In the genomic region with DNA sequence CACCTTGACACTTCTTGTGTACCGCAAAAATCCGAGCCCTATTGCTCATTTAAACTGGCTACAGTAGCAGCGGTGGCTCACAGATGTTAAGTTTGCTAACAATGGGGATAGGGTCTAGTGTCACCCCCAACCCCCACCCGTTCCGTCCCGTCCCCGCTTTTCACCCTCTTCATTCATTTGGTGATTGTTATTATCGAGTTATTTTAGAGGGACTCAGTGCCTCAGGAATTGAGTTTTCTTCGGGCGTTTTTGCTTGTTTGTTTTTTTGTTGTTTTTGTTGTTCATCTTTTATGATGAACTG, we compare ENCODE assay signal across 8 mouse cellular contexts. TPM values are rescaled to one million over a fixed set of nuclear protein-coding genes. Genes with fewer than 3 reads are reported as not detected.
DNase-seq lines count a peak whose midpoint lies in the region; ATAC-seq and TF ChIP-seq lines count a peak whose summit lies in the region.

No protein-coding gene starts in this region.

- H3K27me3 ChIP-seq in heart, embryonic 13.5 days (replicated peaks), result no peaks in the 10 kb centered on the region
- H3K27me3 ChIP-seq in E14TG2a.4 (ENCODE audit: insufficient read depth, low read length), result no peaks in the 10 kb centered on the region
- no peaks in the 10 kb centered on the region for H3K27me3 ChIP-seq in forebrain, embryonic 14.5 days (replicated peaks; ENCODE audit: control insufficient read depth, insufficient read depth, low read length)
- no peaks in the 10 kb centered on the region for H3K27me3 ChIP-seq in liver, embryonic 16.5 days (ENCODE audit: control insufficient read depth, insufficient read depth, low read depth, low read length)

- peaks cover 24% of the 10 kb centered on the region for H3K4me1 ChIP-seq in heart, embryonic 13.5 days
- peaks cover 44% of the 10 kb centered on the region for H3K4me1 ChIP-seq in E14TG2a.4 (replicated peaks; ENCODE audit: low read depth, low read length)
- peaks cover 9% of the 10 kb centered on the region; the same call in 1 of the 2 replicates for H3K4me1 ChIP-seq in forebrain, embryonic 14.5 days (ENCODE audit: control insufficient read depth, insufficient read depth, low read length)
- peaks cover 3% of the 10 kb centered on the region; the same call in 1 of the 2 replicates for H3K4me1 ChIP-seq in liver, embryonic 16.5 days (ENCODE audit: control insufficient read depth, low read depth, low read length)

- intact Hi-C loops in heart, postnatal 10 days (cut with DNase I), result no loop called here

- under 1% methylated on average over 10 of the region's 10 CpGs for WGBS in heart, embryonic 13.5 days
- WGBS in forebrain, embryonic 14.5 days, result under 1% methylated on average over 10 of the region's 10 CpGs
- under 1% methylated on average over 10 of the region's 10 CpGs for WGBS in liver, embryonic 16.5 days (ENCODE audit: insufficient replicate concordance)

- peak overlapping the region; percentile 96 for H3K9ac ChIP-seq in heart, embryonic 13.5 days
- H3K9ac ChIP-seq in forebrain, embryonic 14.5 days (ENCODE audit: low read length), result peak overlapping the region; percentile 96
- peak overlapping the region; percentile 98 for H3K9ac ChIP-seq in liver, embryonic 16.5 days (ENCODE audit: low read depth, low read length)

- DNase-seq in heart, postnatal 10 days, result no peak
- no peak for DNase-seq in forebrain, embryonic 14.5 days (ENCODE audit: low spot score)
- no peak for DNase-seq in cerebellum, postnatal 4 days (ENCODE audit: low spot score in 2 of 2)
- no peak for DNase-seq in layer of hippocampus, adult 18-20 months (ENCODE audit: low spot score in 2 of 2)
- DNase-seq in urinary bladder, adult 2 months (ENCODE audit: low spot score), result no peak

- peaks cover 20% of the 10 kb centered on the region for H3K36me3 ChIP-seq in heart, embryonic 13.5 days
- peaks cover 35% of the 10 kb centered on the region for H3K36me3 ChIP-seq in E14TG2a.4 (ENCODE audit: insufficient read depth, low read length)
- H3K36me3 ChIP-seq in forebrain, embryonic 14.5 days (ENCODE audit: control insufficient read depth, insufficient read depth, low read length), result peaks cover 20% of the 10 kb centered on the region
- H3K36me3 ChIP-seq in liver, embryonic 16.5 days (ENCODE audit: control insufficient read depth, insufficient read depth), result peaks cover 14% of the 10 kb centered on the region

- no peak for ATAC-seq in heart, embryonic 13.5 days (ENCODE audit: extremely low read depth, insufficient number of reproducible peaks, low FRiP score, low TSS enrichment)
- ATAC-seq in forebrain, embryonic 14.5 days, result peak; percentile 49
- ATAC-seq in liver, embryonic 16.5 days (ENCODE audit: low read depth), result no peak

- H3K9me3 ChIP-seq in heart, embryonic 13.5 days, result no peaks in the 10 kb centered on the region
- no peaks in the 10 kb centered on the region for H3K9me3 ChIP-seq in E14TG2a.4 (ENCODE audit: low read length)
- H3K9me3 ChIP-seq in forebrain, embryonic 14.5 days (replicated peaks; ENCODE audit: control insufficient read depth, low read length), result no peaks in the 10 kb centered on the region
- H3K9me3 ChIP-seq in liver, embryonic 16.5 days (replicated peaks; ENCODE audit: control insufficient read depth, low read length), result no peaks in the 10 kb centered on the region

- peak overlapping the region; percentile 72 for H3K4me2 ChIP-seq in heart, embryonic 13.5 days
- peak overlapping the region; percentile 65 for H3K4me2 ChIP-seq in forebrain, embryonic 14.5 days (ENCODE audit: low read length)
- H3K4me2 ChIP-seq in liver, embryonic 16.5 days (ENCODE audit: low read depth, low read length), result peak overlapping the region; percentile 74

- TF ChIP-seq CTCF in E14TG2a.4 (conservative IDR thresholded peaks at IDR 0.05; ENCODE audit: low read length), result no peak

- H3K27ac ChIP-seq in heart, embryonic 13.5 days (replicated peaks), result peak overlapping the region; percentile 90
- H3K27ac ChIP-seq in forebrain, embryonic 14.5 days (ENCODE audit: low read depth, low read length), result peak overlapping the region; percentile 95
- H3K27ac ChIP-seq in liver, embryonic 16.5 days (ENCODE audit: low read length), result peak overlapping the region; percentile 93

- peak overlapping the region; percentile 92 for H3K4me3 ChIP-seq in heart, embryonic 13.5 days
- peak overlapping the region; percentile 92 for H3K4me3 ChIP-seq in E14TG2a.4 (replicated peaks; ENCODE audit: low read length)
- peak overlapping the region; percentile 86 for H3K4me3 ChIP-seq in forebrain, embryonic 14.5 days (ENCODE audit: low read depth, low read length)
- H3K4me3 ChIP-seq in liver, embryonic 16.5 days (ENCODE audit: low read depth, low read length), result peak overlapping the region; percentile 95

RNA-seq across cellular contexts. Expression of gene G2e3, which starts 0.8 kb away (rescaled TPM):
- polyA plus RNA-seq in heart, embryonic 13.5 days (2015; fragmentation: Nextera tagmentation; extraction: Ambion mirVana), result 16.9 TPM in 2 replicates
- total RNA-seq in heart, postnatal 10 days (2021), result 1 to 10 TPM; 7.9 to 9.5 TPM
- 28.8 and 33.3 TPM in 2 replicates for polyA plus RNA-seq in forebrain, embryonic 14.5 days (2014; fragmentation: Nextera tagmentation; extraction: Ambion mirVana)
- polyA plus RNA-seq in liver, embryonic 16.5 days (2015; fragmentation: Nextera tagmentation; extraction: Ambion mirVana), result 14.2 and 15.4 TPM in 2 replicates
- 1 to 10 TPM; 8.2 to 9.3 TPM for total RNA-seq in layer of hippocampus, adult 18-20 months (2021)
- 5.7 and 7.3 TPM in 2 replicates for polyA plus RNA-seq in urinary bladder, adult 2 months (2012; rRNA removed)

RNA-seq across cellular contexts. Expression of gene Scfd1, which starts 28.7 kb away (rescaled TPM):
- polyA plus RNA-seq in heart, embryonic 13.5 days (2015; fragmentation: Nextera tagmentation; extraction: Ambion mirVana), result 59.8 and 62.3 TPM in 2 replicates
- total RNA-seq in heart, postnatal 10 days (2021), result 10 to 100 TPM; 34.3 to 35.8 TPM
- 66.0 and 68.3 TPM in 2 replicates for polyA plus RNA-seq in forebrain, embryonic 14.5 days (2014; fragmentation: Nextera tagmentation; extraction: Ambion mirVana)
- 37.6 and 38.0 TPM in 2 replicates for polyA plus RNA-seq in liver, embryonic 16.5 days (2015; fragmentation: Nextera tagmentation; extraction: Ambion mirVana)
- 10 to 100 TPM; 37.1 to 38.8 TPM for total RNA-seq in layer of hippocampus, adult 18-20 months (2021)
- polyA plus RNA-seq in urinary bladder, adult 2 months (2012; rRNA removed), result 33.3 and 39.7 TPM in 2 replicates
